Mouse (Mus musculus): ENCODE measurements around the gene Cnnm2.

GRCm38 (mm10) chr19:46822491-46822890, 61.1 kb downstream of the Cnnm2 start:
- TF ChIP-seq CTCF (IDR thresholded peaks at IDR 0.05; ENCODE audit: low read depth, low read length) = no peak
- no peak for TF ChIP-seq POLR2A (IDR thresholded peaks at IDR 0.05; ENCODE audit: borderline replicate concordance, low read depth, low read length)

Measured in bone marrow macrophage, adult 2 months (primary cell).